Mouse (Mus musculus) embryonic fibroblast, embryonic 13.5 days (primary cell): ENCODE results near the gene Pdcd1lg2.

Source experiments
- CTCF ChIP-seq: IDR thresholded peaks from 2 replicates; pipeline ENCODE4 v1.5.1; 2011; ENCODE audit warnings: mild to moderate bottlenecking, control low read depth, low read length, moderate library complexity, borderline replicate concordance; ENCODE audit not compliant: insufficient read depth
- POLR2A ChIP-seq: IDR thresholded peaks from 2 replicates; pipeline ENCODE4 v1.6.1; 2011; ENCODE audit warnings: low read depth, mild to moderate bottlenecking, control low read depth, low read length, moderate library complexity

- TF ChIP-seq POLR2A (no peak), CTCF (no peak)
These were observed 2.0 kb downstream of the Pdcd1lg2 start for GRCm38 (mm10) chr19:29412476-29413420.
